Mouse (Mus musculus): ENCODE results near the gene Ttll5. TPM values are rescaled to one million over a fixed set of nuclear protein-coding genes. Genes with fewer than 3 reads are reported as not detected.

The Ttll5 gene
- polyA plus RNA-seq, 1 experiment from 2014 or later: 11.3 TPM

DNA sequence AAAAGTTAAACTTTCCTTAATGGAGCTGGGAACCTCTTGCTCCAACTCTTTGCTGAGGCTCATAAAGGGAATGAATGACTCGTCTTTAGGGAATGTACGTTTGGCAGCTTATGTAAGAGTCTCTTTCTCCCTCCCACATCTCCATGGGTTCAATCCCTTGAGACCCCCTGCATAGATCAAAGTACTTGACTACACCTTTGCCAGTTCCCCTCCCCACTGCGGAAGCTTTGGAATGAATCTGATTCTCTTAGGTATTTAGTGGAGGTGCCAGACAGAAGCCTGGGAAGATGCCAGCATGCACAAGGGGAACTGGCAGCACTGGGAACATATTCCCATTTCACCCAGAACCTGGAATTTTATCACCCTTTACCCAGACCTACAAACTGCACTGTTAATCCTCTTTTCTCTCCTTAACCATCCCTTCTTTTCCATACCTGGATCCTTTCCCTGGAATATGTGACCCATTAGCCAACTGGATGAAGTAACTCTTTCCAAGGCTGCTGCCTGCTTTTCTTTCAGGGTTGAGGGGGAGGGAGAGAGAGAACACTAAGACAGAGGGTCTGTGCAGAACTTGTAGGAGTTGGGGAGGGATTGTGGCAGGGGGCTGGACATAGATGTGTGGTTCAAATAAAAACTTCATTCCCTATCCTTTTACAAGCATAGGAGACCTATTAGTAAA lies 35.2 kb downstream of the Ttll5 start:
- Histone ChIP-seq H3K9ac (replicated peaks; ENCODE audit: low read length) (no peak overlapping the region), H3K36me3 (ENCODE audit: insufficient read depth, low read length) (no peaks in the 10 kb centered on the region), H3K27me3 (ENCODE audit: insufficient read depth, low read length) (no peaks in the 10 kb centered on the region), H3K4me1 (ENCODE audit: insufficient read depth, low read length) (no peaks in the 10 kb centered on the region), H3K4me3 (ENCODE audit: low read length) (no peak overlapping the region), H3K4me2 (replicated peaks; ENCODE audit: low read depth, low read length) (no peak overlapping the region), H3K9me3 (ENCODE audit: low read length) (no peaks in the 10 kb centered on the region), H3K27ac (ENCODE audit: low read length) (no peak overlapping the region)
- WGBS: 30% methylated on average over 3 of the region's 3 CpGs
- no peak for ATAC-seq (ENCODE audit: low FRiP score, low TSS enrichment)

DNA sequence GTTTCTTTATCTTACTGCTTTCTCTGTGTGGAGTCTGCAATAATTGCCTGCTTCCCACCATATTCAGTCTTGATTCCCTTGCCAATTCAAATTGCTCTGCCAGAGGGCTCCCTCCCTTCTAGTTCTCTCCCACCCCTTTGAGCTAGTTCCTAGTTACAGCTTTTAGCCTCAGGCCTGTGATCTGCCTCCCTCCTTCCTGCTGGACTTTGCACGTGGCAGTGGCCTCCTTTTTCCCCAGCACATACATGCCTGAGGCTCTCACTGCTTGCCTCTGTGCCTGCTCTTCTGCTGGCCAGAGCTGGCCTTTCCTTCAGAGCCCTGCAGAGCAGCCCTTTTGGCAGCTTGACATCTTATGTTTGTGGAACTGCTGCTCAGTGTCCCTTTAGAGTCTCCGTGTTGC lies 38.1 kb downstream of the Ttll5 start:
- ATAC-seq (ENCODE audit: low FRiP score, low TSS enrichment): no peak
- no peaks in the 10 kb centered on the region for H3K36me3 ChIP-seq (ENCODE audit: insufficient read depth, low read length)
- no peak overlapping the region for H3K27ac ChIP-seq (ENCODE audit: low read length)
- H3K27me3 ChIP-seq (ENCODE audit: insufficient read depth, low read length): no peaks in the 10 kb centered on the region
- H3K9ac ChIP-seq (replicated peaks; ENCODE audit: low read length): no peak overlapping the region; the same call in 1 of the 2 replicates
- H3K4me3 ChIP-seq (ENCODE audit: low read length): no peak overlapping the region
- H3K4me2 ChIP-seq (replicated peaks; ENCODE audit: low read depth, low read length): no peak overlapping the region
- 31% methylated on average over 2 of the region's 2 CpGs for WGBS
- no peaks in the 10 kb centered on the region for H3K9me3 ChIP-seq (ENCODE audit: low read length)
- no peaks in the 10 kb centered on the region for H3K4me1 ChIP-seq (ENCODE audit: insufficient read depth, low read length)

DNA sequence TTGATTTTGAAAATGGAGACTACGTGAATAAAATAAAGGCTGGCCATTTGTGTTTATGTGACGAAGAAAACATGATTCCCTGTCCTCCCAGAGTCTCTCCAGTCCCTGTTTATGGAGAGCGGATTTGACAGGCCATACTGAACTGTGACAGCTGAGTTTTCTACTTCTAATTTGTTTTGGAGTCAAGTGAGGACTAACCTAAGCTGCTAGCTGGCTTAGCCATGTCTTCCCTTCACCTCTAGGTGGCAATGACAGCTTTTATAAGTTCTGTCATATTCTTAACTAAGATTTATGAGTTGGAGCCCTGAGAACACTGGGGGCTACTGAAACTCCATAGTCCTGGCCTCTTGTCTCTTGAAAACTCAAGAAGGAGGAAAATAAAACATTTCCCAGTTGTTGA lies 41.1 kb downstream of the Ttll5 start:
- Histone ChIP-seq H3K4me2 (replicated peaks; ENCODE audit: low read depth, low read length) (no peak overlapping the region), H3K36me3 (ENCODE audit: insufficient read depth, low read length) (no peaks in the 10 kb centered on the region), H3K27ac (ENCODE audit: low read length) (no peak overlapping the region), H3K4me1 (ENCODE audit: insufficient read depth, low read length) (no peaks in the 10 kb centered on the region), H3K4me3 (ENCODE audit: low read length) (no peak overlapping the region), H3K9ac (replicated peaks; ENCODE audit: low read length) (no peak overlapping the region), H3K9me3 (ENCODE audit: low read length) (no peaks in the 10 kb centered on the region), H3K27me3 (ENCODE audit: insufficient read depth, low read length) (no peaks in the 10 kb centered on the region)
- ATAC-seq (ENCODE audit: low FRiP score, low TSS enrichment): no peak
- 76% methylated on average over 3 of the region's 3 CpGs for WGBS

DNA sequence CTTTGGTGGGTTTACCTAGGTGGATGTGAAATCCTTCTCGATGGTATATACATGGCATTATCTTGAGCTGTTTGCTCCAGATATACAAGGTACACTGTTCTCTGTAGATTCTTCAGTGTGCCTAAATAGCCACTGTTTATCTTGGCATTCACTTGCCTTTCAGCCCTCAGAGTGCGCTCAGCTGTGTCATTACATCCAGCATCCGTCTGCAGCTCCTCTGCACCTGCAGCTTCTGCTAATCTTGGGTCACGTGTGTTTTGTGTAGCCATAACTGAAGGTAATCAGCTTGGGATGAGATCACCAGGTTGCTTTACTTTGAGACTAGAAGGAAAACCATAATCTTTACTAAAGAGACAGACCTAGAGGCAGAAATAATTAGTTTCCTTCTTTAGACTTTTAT lies 42.2 kb downstream of the Ttll5 start:
- H3K4me3 ChIP-seq (ENCODE audit: low read length): no peak overlapping the region
- H3K27me3 ChIP-seq (ENCODE audit: insufficient read depth, low read length): no peaks in the 10 kb centered on the region
- WGBS: 46% methylated on average over 4 of the region's 4 CpGs
- no peaks in the 10 kb centered on the region for H3K9me3 ChIP-seq (ENCODE audit: low read length)
- H3K4me2 ChIP-seq (replicated peaks; ENCODE audit: low read depth, low read length): no peak overlapping the region
- no peak for ATAC-seq (ENCODE audit: low FRiP score, low TSS enrichment)
- H3K27ac ChIP-seq (ENCODE audit: low read length): no peak overlapping the region
- H3K36me3 ChIP-seq (ENCODE audit: insufficient read depth, low read length): no peaks in the 10 kb centered on the region
- no peaks in the 10 kb centered on the region for H3K4me1 ChIP-seq (ENCODE audit: insufficient read depth, low read length)
- H3K9ac ChIP-seq (replicated peaks; ENCODE audit: low read length): no peak overlapping the region

DNA sequence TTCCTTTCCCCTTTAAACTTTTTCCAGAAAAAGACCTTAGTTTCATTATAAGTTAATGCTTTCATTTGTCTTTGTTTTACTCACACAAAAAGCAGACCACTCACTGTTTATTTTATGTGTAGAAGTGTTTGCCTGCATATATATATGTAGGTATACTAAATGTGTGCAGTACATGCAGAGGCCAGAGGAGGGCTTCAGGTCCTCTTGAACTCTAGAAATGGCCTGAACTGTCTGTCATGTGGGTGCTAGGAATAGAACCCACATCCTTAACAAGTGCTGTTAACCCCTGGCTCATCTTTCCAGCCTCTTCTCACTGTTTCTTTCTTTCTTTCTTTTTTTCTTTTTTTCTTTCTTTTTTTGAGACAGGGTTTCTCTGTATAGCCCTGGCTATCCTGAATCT lies 42.7 kb downstream of the Ttll5 start:
- H3K4me1 ChIP-seq (ENCODE audit: insufficient read depth, low read length): no peaks in the 10 kb centered on the region
- no peak overlapping the region for H3K9ac ChIP-seq (replicated peaks; ENCODE audit: low read length)
- H3K36me3 ChIP-seq (ENCODE audit: insufficient read depth, low read length): no peaks in the 10 kb centered on the region
- no peak overlapping the region for H3K4me3 ChIP-seq (ENCODE audit: low read length)
- ATAC-seq (ENCODE audit: low FRiP score, low TSS enrichment): no peak
- H3K9me3 ChIP-seq (ENCODE audit: low read length): no peaks in the 10 kb centered on the region
- H3K27me3 ChIP-seq (ENCODE audit: insufficient read depth, low read length): no peaks in the 10 kb centered on the region
- no peak overlapping the region for H3K4me2 ChIP-seq (replicated peaks; ENCODE audit: low read depth, low read length)
- H3K27ac ChIP-seq (ENCODE audit: low read length): no peak overlapping the region

DNA sequence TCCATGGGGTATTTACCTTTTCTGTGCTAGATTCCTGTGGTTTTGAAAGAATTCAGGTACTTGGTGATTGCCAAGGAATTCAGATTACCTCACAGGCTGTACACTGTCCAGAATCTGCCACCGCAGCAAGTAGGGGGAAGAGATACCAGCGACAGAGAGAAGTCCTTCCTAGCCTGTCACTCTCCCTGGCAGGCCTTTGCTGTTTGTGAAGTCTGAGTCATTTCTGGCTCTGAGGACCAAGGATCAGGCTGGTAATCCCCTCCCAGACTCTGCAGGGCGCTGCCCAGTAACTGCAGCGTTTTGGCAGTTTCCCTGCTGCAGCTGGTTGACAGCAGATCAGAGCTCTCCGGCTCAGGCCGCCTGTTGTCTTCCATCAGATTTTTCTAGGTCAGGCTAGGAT lies 45.0 kb downstream of the Ttll5 start:
- no peaks in the 10 kb centered on the region for H3K9me3 ChIP-seq (ENCODE audit: low read length)
- no peak overlapping the region for H3K9ac ChIP-seq (replicated peaks; ENCODE audit: low read length)
- no peak overlapping the region for H3K4me3 ChIP-seq (ENCODE audit: low read length)
- WGBS: 66% methylated on average over 6 of the region's 6 CpGs
- no peak overlapping the region for H3K4me2 ChIP-seq (replicated peaks; ENCODE audit: low read depth, low read length)
- no peaks in the 10 kb centered on the region for H3K4me1 ChIP-seq (ENCODE audit: insufficient read depth, low read length)
- no peak for ATAC-seq (ENCODE audit: low FRiP score, low TSS enrichment)
- no peaks in the 10 kb centered on the region for H3K36me3 ChIP-seq (ENCODE audit: insufficient read depth, low read length)
- H3K27ac ChIP-seq (ENCODE audit: low read length): no peak overlapping the region
- H3K27me3 ChIP-seq (ENCODE audit: insufficient read depth, low read length): no peaks in the 10 kb centered on the region

GRCm38 (mm10) chr12:85879631-85880314 lies 55.3 kb downstream of the Ttll5 start:
- no peak overlapping the region for H3K4me2 ChIP-seq (replicated peaks; ENCODE audit: low read depth, low read length)

DNA sequence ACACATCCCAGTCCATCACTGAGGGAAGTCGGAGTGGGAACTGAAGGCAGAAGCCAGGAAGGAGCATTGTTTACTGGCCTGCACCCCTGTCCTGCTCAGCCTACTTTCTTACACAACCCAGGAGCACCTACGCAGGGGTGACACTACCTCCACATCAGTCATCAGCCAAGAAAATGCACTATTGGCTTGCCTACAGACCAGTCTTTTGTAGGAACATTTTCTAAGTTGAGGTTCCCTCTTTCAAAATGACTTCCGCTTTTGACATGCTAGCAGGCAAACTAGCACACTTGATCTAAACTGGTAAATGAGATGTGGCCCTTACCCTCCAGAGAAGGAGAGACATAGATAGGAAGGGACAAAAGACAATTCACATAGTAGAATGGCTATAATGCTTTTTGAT lies 60.6 kb downstream of the Ttll5 start:
- Histone ChIP-seq H3K9ac (replicated peaks; ENCODE audit: low read length) (no peak overlapping the region), H3K36me3 (ENCODE audit: insufficient read depth, low read length) (no peaks in the 10 kb centered on the region), H3K4me3 (ENCODE audit: low read length) (no peak overlapping the region), H3K9me3 (ENCODE audit: low read length) (no peaks in the 10 kb centered on the region), H3K4me2 (replicated peaks; ENCODE audit: low read depth, low read length) (no peak overlapping the region), H3K27ac (ENCODE audit: low read length) (no peak overlapping the region), H3K27me3 (ENCODE audit: insufficient read depth, low read length) (no peaks in the 10 kb centered on the region), H3K4me1 (ENCODE audit: insufficient read depth, low read length) (no peaks in the 10 kb centered on the region)
- WGBS: 96% methylated on average over 3 of the region's 3 CpGs
- no peak for ATAC-seq (ENCODE audit: low FRiP score, low TSS enrichment)

More at GRCm38 (mm10) chr12:85879631-85880314, 55.3 kb downstream of the Ttll5 start:
- no peaks in the 10 kb centered on the region; the same call in 1 of the 2 replicates for H3K4me1 ChIP-seq (ENCODE audit: insufficient read depth, low read length)
- no peak overlapping the region for H3K9ac ChIP-seq (replicated peaks; ENCODE audit: low read length)
- no peak overlapping the region for H3K27ac ChIP-seq (ENCODE audit: low read length)
- H3K36me3 ChIP-seq (ENCODE audit: insufficient read depth, low read length): peaks cover 8% of the 10 kb centered on the region
- ATAC-seq (ENCODE audit: low FRiP score, low TSS enrichment): no peak
- WGBS: 73% methylated on average over 8 of the region's 8 CpGs
- H3K4me3 ChIP-seq (ENCODE audit: low read length): no peak overlapping the region
- H3K27me3 ChIP-seq (ENCODE audit: insufficient read depth, low read length): no peaks in the 10 kb centered on the region
- H3K9me3 ChIP-seq (ENCODE audit: low read length): no peaks in the 10 kb centered on the region

GRCm38 (mm10) chr12:85890054-85890453 lies 65.6 kb downstream of the Ttll5 start:
- WGBS: 61% methylated on average over 4 of the region's 4 CpGs
- Histone ChIP-seq H3K9ac (replicated peaks; ENCODE audit: low read length) (no peak overlapping the region), H3K9me3 (ENCODE audit: low read length) (no peaks in the 10 kb centered on the region), H3K36me3 (ENCODE audit: insufficient read depth, low read length) (peaks cover 9% of the 10 kb centered on the region; the same call in 1 of the 2 replicates), H3K27me3 (ENCODE audit: insufficient read depth, low read length) (no peaks in the 10 kb centered on the region), H3K27ac (ENCODE audit: low read length) (no peak overlapping the region), H3K4me1 (ENCODE audit: insufficient read depth, low read length) (no peaks in the 10 kb centered on the region), H3K4me3 (ENCODE audit: low read length) (no peak overlapping the region), H3K4me2 (replicated peaks; ENCODE audit: low read depth, low read length) (no peak overlapping the region)
- ATAC-seq (ENCODE audit: low FRiP score, low TSS enrichment): no peak

DNA sequence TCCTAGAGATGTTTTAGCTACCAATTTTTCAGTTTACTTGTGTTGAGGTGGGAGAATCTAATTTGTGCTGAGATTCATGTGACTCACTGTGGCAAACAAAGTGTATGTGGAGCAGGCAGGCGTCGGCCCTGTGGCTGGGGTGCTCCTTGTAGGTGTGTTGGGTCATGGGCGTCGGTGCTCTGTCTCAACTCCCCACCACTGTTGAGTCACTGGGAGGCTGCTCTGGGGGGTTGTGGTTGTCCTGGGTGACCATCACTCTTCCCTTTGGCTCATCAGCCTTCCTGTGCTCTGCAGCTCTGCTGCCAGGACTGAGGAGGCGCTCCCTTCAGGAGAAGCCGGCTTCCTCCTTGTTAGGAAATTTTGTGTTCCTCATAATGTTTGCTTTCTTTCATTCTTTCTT lies 79.5 kb downstream of the Ttll5 start:
- 90% methylated on average over 6 of the region's 6 CpGs for WGBS
- H3K4me1 ChIP-seq (ENCODE audit: insufficient read depth, low read length): no peaks in the 10 kb centered on the region
- H3K27me3 ChIP-seq (ENCODE audit: insufficient read depth, low read length): no peaks in the 10 kb centered on the region
- ATAC-seq (ENCODE audit: low FRiP score, low TSS enrichment): no peak
- no peak overlapping the region for H3K4me3 ChIP-seq (ENCODE audit: low read length)
- H3K9ac ChIP-seq (replicated peaks; ENCODE audit: low read length): no peak overlapping the region
- H3K9me3 ChIP-seq (ENCODE audit: low read length): no peaks in the 10 kb centered on the region
- no peak overlapping the region for H3K27ac ChIP-seq (ENCODE audit: low read length)
- no peak overlapping the region for H3K4me2 ChIP-seq (replicated peaks; ENCODE audit: low read depth, low read length)
- H3K36me3 ChIP-seq (ENCODE audit: insufficient read depth, low read length): peaks cover 4% of the 10 kb centered on the region; the same call in 1 of the 2 replicates

Data from kidney, embryonic 16.5 days (tissue).